Mouse (Mus musculus): ENCODE data around the gene Ssbp3.

DNA sequence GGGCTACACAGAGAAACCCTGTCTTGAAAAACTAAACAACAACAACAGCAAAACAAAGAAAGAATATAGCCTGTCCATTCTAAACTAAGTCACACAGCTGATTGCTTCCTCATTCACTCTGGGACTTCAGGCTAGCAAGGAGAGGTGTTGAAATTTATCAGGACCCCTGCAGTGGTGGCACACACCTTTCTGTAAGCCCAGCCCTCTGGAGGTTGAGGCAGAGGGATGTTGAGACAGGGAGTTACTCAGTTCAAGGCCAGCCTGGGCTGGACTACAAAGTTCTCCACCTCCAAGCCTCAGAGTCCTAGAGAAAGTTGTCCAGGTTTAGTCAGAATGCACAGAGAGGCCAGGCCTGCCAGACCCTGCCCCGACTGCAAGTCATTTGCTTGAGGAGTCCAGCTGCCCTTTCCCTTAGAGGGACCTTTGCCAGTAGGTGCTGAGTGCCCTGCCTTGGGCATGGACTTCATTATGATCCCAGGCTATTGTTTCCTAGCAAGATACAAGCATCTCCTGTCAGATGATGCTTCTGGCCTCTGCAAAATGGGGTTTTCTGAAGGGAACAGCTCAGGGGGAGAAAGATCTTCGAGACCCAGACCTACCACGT is 47.6 kb upstream of the Ssbp3 start:
- TF ChIP-seq CTCF (IDR thresholded peaks at IDR 0.05; ENCODE audit: extremely low read depth, insufficient read depth, low read length) (no peak), POLR2A (IDR thresholded peaks at IDR 0.05; ENCODE audit: extremely low read depth, insufficient read depth, low read length) (no peak)

All from cortical plate, adult 2 months (tissue).